Mouse (Mus musculus): ENCODE measurements at regions not wholly inside any gene's neighbourhood (a gene's known extent, or its start where the extent isn't known, plus 50 kb on each side); places are given as distances from the start of the nearest gene placed in this dataset.

- intact Hi-C loops (cut with DNase I), result no loop called here
Observed at GRCm38 (mm10) chr3:131000701-131001100, 109.6 kb upstream of the Lef1 start.

GRCm38 (mm10) chr3:131000252-131000651, 110.0 kb upstream of the Lef1 start:
- no peaks in the 10 kb centered on the region for H3K79me2 ChIP-seq (replicated peaks; ENCODE audit: control insufficient read depth, insufficient read depth, low read length)
- TF ChIP-seq POLR2A (IDR thresholded peaks at IDR 0.05; ENCODE audit: insufficient read depth, low read depth, low read length), result no peak
- no peak for TF ChIP-seq EP300 (IDR thresholded peaks at IDR 0.05; ENCODE audit: insufficient read depth, low read depth, low read length)
- TF ChIP-seq CTCF (IDR thresholded peaks at IDR 0.05), result no peak
- 77% methylated on average over 3 of the region's 3 CpGs for WGBS
- no peaks in the 10 kb centered on the region for H3K36me3 ChIP-seq (ENCODE audit: control insufficient read depth, insufficient read depth, low read length)
- H3K9ac ChIP-seq (ENCODE audit: low read depth, low read length), result no peak overlapping the region
- H3K4me3 ChIP-seq, result no peak overlapping the region
- H3K4me1 ChIP-seq (ENCODE audit: control insufficient read depth, insufficient read depth, low read length), result no peaks in the 10 kb centered on the region
- DNase-seq, result no peak
- H3K27ac ChIP-seq, result no peak overlapping the region
- intact Hi-C loops (cut with DNase I), result no loop called here
- no peaks in the 10 kb centered on the region for H3K27me3 ChIP-seq (ENCODE audit: control insufficient read depth, insufficient read depth, low read length)

More at GRCm38 (mm10) chr3:131000701-131001100, 109.6 kb upstream of the Lef1 start:
- H3K4me1 ChIP-seq (ENCODE audit: control insufficient read depth, insufficient read depth, low read length), result no peaks in the 10 kb centered on the region
- TF ChIP-seq CTCF (IDR thresholded peaks at IDR 0.05) (no peak), POLR2A (IDR thresholded peaks at IDR 0.05; ENCODE audit: insufficient read depth, low read depth, low read length) (no peak), EP300 (IDR thresholded peaks at IDR 0.05; ENCODE audit: insufficient read depth, low read depth, low read length) (no peak)
- H3K27ac ChIP-seq, result no peak overlapping the region
- WGBS, result 90% methylated on average over 13 of the region's 13 CpGs
- no peak for DNase-seq
- no peaks in the 10 kb centered on the region for H3K79me2 ChIP-seq (replicated peaks; ENCODE audit: control insufficient read depth, insufficient read depth, low read length)
- no peaks in the 10 kb centered on the region for H3K36me3 ChIP-seq (ENCODE audit: control insufficient read depth, insufficient read depth, low read length)
- no peak overlapping the region for H3K9ac ChIP-seq (ENCODE audit: low read depth, low read length)
- H3K4me3 ChIP-seq, result no peak overlapping the region
- H3K27me3 ChIP-seq (ENCODE audit: control insufficient read depth, insufficient read depth, low read length), result no peaks in the 10 kb centered on the region

- DNase-seq, result no peak
- intact Hi-C loops (cut with DNase I), result no loop called here
- TF ChIP-seq EP300 (IDR thresholded peaks at IDR 0.05; ENCODE audit: insufficient read depth, low read depth, low read length) (no peak), POLR2A (IDR thresholded peaks at IDR 0.05; ENCODE audit: insufficient read depth, low read depth, low read length) (no peak), CTCF (IDR thresholded peaks at IDR 0.05) (no peak)
- H3K36me3 ChIP-seq (ENCODE audit: control insufficient read depth, insufficient read depth, low read length), result no peaks in the 10 kb centered on the region
- H3K27me3 ChIP-seq (ENCODE audit: control insufficient read depth, insufficient read depth, low read length), result no peaks in the 10 kb centered on the region
- H3K27ac ChIP-seq, result no peak overlapping the region
- 88% methylated on average over 6 of the region's 6 CpGs for WGBS
- no peak overlapping the region for H3K4me3 ChIP-seq
- H3K79me2 ChIP-seq (replicated peaks; ENCODE audit: control insufficient read depth, insufficient read depth, low read length), result no peaks in the 10 kb centered on the region
- H3K4me1 ChIP-seq (ENCODE audit: control insufficient read depth, insufficient read depth, low read length), result no peaks in the 10 kb centered on the region
- H3K9ac ChIP-seq (ENCODE audit: low read depth, low read length), result no peak overlapping the region
Observed at GRCm38 (mm10) chr3:130999818-131000217, 110.5 kb upstream of the Lef1 start.

GRCm38 (mm10) chr3:130998433-130998832, 111.8 kb upstream of the Lef1 start:
- Histone ChIP-seq H3K9ac (ENCODE audit: low read depth, low read length) (no peak overlapping the region), H3K79me2 (replicated peaks; ENCODE audit: control insufficient read depth, insufficient read depth, low read length) (no peaks in the 10 kb centered on the region), H3K27me3 (ENCODE audit: control insufficient read depth, insufficient read depth, low read length) (no peaks in the 10 kb centered on the region), H3K4me3 (no peak overlapping the region), H3K27ac (no peak overlapping the region), H3K36me3 (ENCODE audit: control insufficient read depth, insufficient read depth, low read length) (no peaks in the 10 kb centered on the region), H3K4me1 (ENCODE audit: control insufficient read depth, insufficient read depth, low read length) (no peaks in the 10 kb centered on the region)
- TF ChIP-seq POLR2A (IDR thresholded peaks at IDR 0.05; ENCODE audit: insufficient read depth, low read depth, low read length) (no peak), EP300 (IDR thresholded peaks at IDR 0.05; ENCODE audit: insufficient read depth, low read depth, low read length) (no peak), CTCF (IDR thresholded peaks at IDR 0.05) (no peak)
- intact Hi-C loops (cut with DNase I), result no loop called here
- WGBS, result 63% methylated on average over 10 of the region's 10 CpGs
- no peak for DNase-seq

- WGBS, result 64% methylated on average over 11 of the region's 11 CpGs
- no peak overlapping the region for H3K9ac ChIP-seq (ENCODE audit: low read depth, low read length)
Observed at GRCm38 (mm10) chr3:130996786-130997185, 113.5 kb upstream of the Lef1 start.

GRCm38 (mm10) chr3:130991971-130992370, 118.3 kb upstream of the Lef1 start:
- Histone ChIP-seq H3K4me1 (ENCODE audit: control insufficient read depth, insufficient read depth, low read length) (no peaks in the 10 kb centered on the region), H3K27ac (no peak overlapping the region), H3K27me3 (ENCODE audit: control insufficient read depth, insufficient read depth, low read length) (no peaks in the 10 kb centered on the region), H3K4me3 (no peak overlapping the region), H3K79me2 (replicated peaks; ENCODE audit: control insufficient read depth, insufficient read depth, low read length) (no peaks in the 10 kb centered on the region), H3K9ac (ENCODE audit: low read depth, low read length) (no peak overlapping the region), H3K36me3 (ENCODE audit: control insufficient read depth, insufficient read depth, low read length) (no peaks in the 10 kb centered on the region)
- WGBS, result 84% methylated on average over 9 of the region's 9 CpGs
- intact Hi-C loops (cut with DNase I), result no loop called here
- no peak for DNase-seq
- TF ChIP-seq CTCF (IDR thresholded peaks at IDR 0.05) (no peak), POLR2A (IDR thresholded peaks at IDR 0.05; ENCODE audit: insufficient read depth, low read depth, low read length) (no peak), EP300 (IDR thresholded peaks at IDR 0.05; ENCODE audit: insufficient read depth, low read depth, low read length) (no peak)

More at GRCm38 (mm10) chr3:130996786-130997185, 113.5 kb upstream of the Lef1 start:
- no peak for DNase-seq
- intact Hi-C loops (cut with DNase I), result no loop called here
- no peak for TF ChIP-seq POLR2A (IDR thresholded peaks at IDR 0.05; ENCODE audit: insufficient read depth, low read depth, low read length)
- no peak for TF ChIP-seq EP300 (IDR thresholded peaks at IDR 0.05; ENCODE audit: insufficient read depth, low read depth, low read length)
- TF ChIP-seq CTCF (IDR thresholded peaks at IDR 0.05), result no peak
- no peaks in the 10 kb centered on the region for H3K27me3 ChIP-seq (ENCODE audit: control insufficient read depth, insufficient read depth, low read length)
- no peaks in the 10 kb centered on the region for H3K4me1 ChIP-seq (ENCODE audit: control insufficient read depth, insufficient read depth, low read length)
- no peak overlapping the region for H3K4me3 ChIP-seq
- no peaks in the 10 kb centered on the region for H3K79me2 ChIP-seq (replicated peaks; ENCODE audit: control insufficient read depth, insufficient read depth, low read length)
- H3K36me3 ChIP-seq (ENCODE audit: control insufficient read depth, insufficient read depth, low read length), result no peaks in the 10 kb centered on the region
- no peak overlapping the region for H3K27ac ChIP-seq

All from heart, adult 2 months (tissue).